Mouse (Mus musculus): ENCODE results near the gene Ngb.

Gene Ngb

DNA sequence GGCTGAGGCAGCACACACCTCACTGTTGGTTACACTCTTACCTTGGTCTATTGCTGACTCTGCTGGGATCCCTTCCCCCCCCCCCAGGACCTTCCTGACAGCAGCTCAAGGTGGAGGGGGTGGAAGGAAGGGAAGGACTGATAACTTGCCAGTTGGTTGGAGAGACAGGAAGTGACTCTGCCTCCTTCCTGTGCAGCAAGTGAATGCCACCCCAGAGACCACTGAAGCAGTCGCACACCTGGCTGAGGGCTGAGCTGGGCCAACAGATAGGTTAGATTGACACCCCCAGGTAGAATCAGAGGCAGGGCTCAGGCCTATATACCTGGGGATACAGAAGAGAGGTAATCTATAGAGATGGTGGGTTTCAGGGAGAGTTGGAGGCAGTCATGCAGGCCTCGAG is 10.4 kb downstream of the Ngb start:
- DNase-seq (ENCODE audit: low spot score): no peak

DNA sequence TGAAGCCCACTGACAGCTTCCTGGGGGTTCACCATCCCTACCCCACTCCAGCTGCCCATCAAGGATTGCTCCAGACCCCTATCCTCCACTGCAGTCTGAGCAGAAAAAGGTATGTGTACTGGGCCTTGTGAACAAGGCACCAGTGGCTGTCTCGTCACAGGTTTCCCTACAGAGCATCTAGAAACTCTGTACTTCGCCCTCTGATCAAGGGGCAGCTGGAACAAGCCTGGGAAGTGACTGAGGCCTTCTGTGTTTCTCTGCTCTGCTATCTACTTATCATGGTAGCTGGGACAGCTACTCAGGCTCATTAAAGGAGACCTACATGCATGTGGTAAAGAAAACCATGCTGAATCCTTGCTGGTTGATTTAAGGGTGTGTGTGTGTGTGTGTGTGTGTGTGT is 12.6 kb downstream of the Ngb start:
- DNase-seq (ENCODE audit: low spot score): no peak

DNA sequence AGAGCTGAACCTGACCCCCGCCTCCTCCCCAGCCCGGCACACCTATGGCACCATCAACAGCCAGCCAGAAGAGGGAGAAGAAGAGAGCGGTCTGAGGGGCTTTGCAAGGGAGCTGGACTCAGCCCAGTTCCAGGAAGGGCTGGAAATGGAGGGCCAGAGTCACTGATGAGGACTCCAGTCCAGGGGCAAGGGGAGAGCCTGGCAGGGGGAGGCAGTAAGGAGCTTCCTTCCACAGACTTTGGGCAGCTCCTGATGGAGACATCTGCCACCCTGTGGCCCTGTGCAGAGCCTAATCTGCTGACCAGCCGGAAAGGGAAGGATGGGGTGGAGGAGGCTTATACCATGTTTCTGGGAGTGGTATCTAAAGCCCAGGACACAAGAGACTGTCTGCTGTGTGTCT is 13.1 kb downstream of the Ngb start:
- DNase-seq (ENCODE audit: low spot score): no peak

DNA sequence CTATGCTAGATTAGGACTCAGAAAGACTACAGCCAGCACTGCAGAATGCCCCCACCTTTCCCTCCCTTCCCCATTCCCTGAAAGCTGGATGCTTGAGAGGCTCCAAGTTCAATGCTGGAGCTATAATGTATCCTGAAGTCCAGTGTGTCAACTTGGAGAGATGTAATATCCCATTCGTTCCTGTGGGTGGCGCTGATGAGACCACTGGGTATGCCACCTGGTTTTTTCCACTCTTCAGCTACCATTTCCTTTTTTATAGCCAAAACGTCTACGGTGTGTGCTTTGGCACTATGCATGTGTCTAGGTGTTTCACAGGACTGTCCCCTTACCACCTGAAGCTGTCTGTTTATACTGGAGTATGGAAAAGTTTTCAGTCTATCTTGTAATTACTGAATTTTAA is 14.0 kb downstream of the Ngb start:
- DNase-seq (ENCODE audit: low spot score): no peak

DNA sequence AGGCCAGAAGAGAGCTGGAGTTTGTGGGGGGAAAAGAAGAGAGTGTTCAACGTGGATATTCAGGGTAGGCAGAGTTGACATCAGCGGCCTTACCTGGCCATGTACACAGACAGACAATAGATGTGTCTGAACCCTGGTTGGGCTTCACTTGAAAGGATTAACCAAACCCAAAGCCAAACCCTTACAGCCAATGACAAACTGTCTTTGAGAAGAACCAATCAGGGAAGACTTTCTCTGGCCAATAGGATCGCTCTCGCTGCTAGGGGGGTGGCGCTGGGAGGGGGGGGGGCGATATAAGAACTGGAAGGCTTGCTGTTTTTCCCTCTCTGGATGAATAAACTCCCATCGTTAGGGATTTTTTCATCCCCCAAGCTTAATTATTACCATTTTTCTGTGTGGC is 15.1 kb downstream of the Ngb start:
- no peak for DNase-seq (ENCODE audit: low spot score)

DNA sequence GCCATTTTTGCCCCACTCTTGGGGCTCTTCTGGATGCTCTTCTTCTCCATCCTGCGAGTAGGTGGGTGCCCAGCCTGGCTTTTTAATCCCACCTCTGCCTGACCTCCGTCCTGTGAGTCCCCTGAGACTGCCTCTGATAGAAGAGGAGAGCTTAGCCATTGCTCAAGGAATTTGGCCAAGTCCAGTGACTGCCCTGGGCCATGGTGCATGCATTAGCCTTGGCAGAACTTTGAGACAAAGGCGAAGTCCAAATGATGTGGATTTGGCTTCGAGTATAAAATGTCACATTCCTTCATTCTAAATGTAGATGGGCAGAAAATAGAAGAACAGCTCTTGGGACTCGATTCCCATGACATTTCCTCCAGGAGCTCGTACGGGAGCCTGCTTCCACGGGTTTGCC is 19.5 kb downstream of the Ngb start:
- DNase-seq (ENCODE audit: low spot score): no peak

DNA sequence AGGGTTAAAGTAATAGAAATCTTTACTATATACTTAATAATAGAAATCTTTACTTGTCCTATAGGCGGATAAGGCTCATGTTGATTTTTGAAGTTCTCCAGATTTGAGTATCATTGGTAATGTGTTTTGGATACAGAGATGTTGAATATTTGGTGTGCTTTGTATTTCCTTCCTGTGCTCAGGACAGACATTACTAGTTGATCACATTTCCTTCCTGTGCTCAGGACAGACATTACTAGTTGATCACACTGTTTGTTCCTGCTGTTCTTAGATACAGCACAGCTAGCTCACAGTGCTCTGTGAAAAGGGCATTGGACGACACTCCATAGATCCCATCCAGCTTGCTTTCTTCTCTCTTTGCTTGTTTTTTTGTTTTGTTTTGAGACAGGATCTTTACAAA is 25.7 kb downstream of the Ngb start:
- DNase-seq (ENCODE audit: low spot score): no peak

DNA sequence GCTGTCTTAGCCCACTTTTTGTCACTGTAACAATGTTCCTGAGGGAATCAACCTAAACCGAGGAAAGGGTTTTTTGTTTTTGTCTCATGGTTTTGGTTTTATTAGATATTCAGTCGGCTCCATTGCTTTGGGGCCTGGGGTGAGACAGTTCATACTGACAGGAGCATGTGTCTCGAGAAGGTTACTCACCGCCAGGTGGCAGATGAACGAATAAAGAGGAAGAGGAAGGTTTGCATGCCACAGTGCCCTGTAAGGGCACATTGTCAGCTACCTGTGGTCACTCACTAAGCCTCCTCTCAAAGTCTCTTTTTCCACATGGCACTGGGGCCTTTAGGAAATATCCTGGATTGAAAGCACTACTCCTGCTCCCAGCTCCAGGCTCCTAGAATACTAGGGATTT is 31.8 kb downstream of the Ngb start:
- DNase-seq (ENCODE audit: low spot score): no peak

DNA sequence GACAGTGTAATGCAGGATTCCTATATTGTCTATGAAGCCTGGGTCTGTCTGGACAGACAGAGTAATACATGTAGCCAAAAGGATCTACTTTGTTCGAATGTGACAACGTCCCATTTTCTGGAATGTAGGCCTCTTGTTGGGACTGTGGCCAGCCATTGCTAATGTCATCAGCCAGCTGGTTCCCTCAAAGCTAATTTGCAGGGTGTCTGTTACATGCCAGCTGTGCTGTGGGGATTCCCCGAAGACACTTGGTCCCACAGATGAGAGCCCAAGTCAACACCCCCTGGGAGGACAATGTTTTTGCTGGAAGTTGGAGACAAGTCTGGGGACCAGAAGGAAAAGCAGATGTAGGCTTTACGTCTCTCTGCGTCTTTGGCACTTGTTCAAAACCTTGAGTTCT is 35.9 kb downstream of the Ngb start:
- DNase-seq (ENCODE audit: low spot score): no peak

DNA sequence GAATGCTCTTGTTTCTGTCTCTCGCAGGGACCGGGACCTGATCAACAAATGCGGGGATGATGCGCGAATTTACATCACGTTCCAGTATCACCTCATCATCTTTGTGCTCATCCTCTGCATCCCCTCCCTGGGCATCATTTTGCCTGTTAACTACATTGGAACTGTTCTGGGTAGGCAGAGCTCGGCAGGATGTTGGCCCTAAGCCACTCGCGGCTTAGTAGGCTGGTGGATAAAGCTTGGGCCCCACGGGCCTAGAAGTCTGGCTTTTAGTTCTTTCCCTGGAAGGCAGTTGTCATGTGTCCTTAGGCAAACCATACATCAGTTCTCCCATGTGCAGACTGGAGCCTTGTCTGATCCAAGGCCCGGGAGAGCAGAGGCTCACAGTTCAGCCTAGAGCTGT is 36.9 kb downstream of the Ngb start:
- DNase-seq (ENCODE audit: low spot score): no peak

DNA sequence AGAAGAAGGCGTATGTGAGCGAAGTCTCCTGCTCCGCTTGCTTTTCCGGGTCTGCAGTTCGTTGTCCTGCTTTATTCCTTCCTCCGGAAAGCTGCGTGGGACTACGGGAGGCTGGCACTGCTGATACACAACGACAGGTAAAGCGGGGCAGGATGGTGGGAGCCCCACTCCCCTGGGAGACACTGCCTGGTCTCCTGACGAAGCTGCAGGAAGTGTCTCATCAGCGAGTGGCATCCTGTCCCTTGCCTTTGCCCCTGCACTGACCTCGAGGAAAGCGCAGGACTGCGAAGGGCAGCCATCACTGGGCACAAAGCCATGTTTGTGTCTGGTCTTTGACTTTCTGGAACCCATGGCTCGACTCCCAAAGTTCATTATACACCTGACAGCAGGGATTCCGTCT is 45.3 kb downstream of the Ngb start:
- no peak for DNase-seq (ENCODE audit: low spot score)

DNA sequence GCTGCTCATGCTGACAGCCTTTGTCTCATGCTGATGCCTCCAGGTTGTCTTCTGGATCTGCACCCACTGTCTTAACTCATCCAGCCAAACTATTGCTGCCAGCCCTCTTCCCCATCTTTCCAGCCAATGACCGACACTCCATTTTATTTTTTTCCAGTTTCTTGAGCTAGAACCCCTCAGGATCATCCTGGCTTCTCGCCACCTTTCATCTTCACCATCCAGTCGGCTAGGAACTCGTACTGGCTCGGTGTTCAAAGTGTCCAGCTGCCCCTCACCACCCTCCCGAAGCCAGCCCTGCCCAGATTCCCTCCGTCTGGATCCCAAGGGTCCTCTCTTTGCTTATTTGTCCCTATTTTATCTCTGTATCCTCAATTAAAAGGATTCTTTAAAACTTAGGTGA is 47.5 kb downstream of the Ngb start:
- no peak for DNase-seq (ENCODE audit: low spot score)

DNA sequence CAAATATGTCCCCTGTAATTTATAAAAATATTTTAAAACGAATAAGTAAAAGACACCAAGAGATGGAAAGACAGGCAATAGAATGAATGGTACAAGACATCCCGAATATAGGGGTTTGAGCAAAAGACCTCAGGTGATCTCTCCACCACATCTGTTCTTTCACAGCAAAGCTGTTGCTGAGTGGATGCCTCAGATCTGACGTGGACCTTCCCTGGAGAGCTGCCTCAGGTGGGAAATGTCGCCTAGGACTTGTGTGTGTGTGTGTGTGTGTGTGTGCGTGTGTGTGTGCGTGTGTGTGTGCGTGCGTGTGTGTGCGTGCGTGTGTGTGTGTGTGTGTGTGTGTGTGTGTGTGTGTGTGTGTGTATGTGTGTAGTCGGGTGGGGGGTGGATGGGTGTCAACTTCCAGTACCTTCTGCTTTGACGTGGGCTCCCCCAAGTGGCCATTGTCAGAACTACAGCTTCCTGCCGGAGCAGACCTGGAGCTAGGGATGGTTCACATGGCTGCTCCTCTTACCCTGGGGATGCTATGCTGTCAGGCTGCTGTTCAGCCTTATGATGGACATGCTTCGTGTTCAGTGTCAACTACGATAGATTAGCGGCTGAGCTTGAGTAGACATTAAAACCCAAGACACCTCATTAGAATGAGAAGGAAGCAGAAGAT is 49.5 kb downstream of the Ngb start:
- DNase-seq (ENCODE audit: low spot score): peak; percentile 58

DNA sequence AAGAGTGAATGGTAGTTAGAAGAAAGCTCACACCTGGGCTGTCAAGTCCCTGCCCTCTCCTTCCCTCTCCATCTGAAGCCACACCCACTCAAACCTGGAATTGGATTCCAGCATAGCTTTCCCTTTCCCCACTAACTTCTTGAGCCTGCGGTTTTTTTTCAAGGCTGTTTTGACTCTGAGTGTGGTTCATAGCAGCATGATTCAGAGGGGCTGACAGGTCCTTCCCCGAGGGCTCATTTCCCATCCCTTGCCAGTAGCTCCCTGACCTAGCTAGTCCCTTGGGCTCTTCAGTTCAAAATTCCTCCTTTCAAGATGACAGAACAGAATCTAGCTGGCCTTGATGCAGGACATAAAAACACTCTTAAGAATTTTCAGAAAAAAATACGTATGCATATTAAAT is 54.8 kb downstream of the Ngb start:
- no peak for DNase-seq (ENCODE audit: low spot score)

Measured in T-cell, adult 2 months (primary cell).